Mouse (Mus musculus): ENCODE results near the gene Trim14. TPM values are rescaled to one million over a fixed set of nuclear protein-coding genes. Genes with fewer than 3 reads are reported as not detected.

Gene Trim14
- polyA plus RNA-seq, 1 experiment = 14.6 TPM

DNA sequence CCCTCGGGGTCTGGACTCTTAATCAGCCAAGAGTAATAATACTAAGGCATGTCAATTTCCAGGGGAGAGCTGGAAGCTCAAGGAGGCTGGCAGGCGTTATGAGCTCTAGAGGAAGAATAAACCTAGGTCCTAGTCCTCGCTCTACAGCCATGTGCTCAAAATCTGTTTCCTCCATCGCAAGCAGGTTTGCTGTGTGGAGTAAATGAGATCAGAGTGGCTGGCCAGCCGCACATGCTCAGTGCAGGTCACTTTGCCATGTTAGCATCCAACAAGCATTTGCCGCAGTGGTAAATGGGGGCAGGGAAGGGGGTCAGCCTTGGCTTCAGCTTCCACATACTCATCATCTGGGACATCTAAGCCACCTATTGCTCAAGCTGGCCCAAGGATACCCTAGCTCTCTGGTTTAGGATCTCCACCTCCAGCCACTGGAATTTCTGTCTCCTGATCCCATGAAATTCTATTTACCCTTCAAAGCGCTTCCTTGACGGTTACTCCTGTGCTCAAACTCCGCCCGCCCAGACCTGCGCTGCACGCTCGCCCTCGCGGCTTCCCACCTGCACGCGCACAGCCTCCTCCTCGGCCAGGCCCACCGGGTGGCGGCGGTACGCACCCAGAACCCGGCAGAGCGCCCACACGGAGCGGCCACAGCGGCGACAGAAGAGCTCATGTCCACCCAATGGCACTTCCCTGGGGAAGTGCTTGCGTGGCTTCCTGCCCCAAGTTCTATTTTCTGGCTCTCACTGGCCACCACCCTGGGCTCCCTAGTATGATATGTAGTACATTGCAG, 1.8 kb downstream of the Trim14 start:
- H3K4me3 ChIP-seq (replicated peaks; ENCODE audit: extremely low read depth, low read depth, low read length) = peak overlapping the region; percentile 3
- WGBS = 13% methylated on average over 29 of the region's 29 CpGs
- no peak for DNase-seq
- TF ChIP-seq POLR2A (IDR thresholded peaks at IDR 0.05; ENCODE audit: borderline replicate concordance, extremely low read depth, low read depth, low read length) (peak; percentile 22; the same call in 1 of the 2 replicates), CTCF (IDR thresholded peaks at IDR 0.05; ENCODE audit: insufficient read depth, low read length) (no peak)
- no peaks in the 10 kb centered on the region for H3K4me1 ChIP-seq (ENCODE audit: control insufficient read depth, insufficient read depth, low read length)

GRCm38 (mm10) chr4:46532926-46533325, 3.0 kb downstream of the Trim14 start:
- TF ChIP-seq POLR2A (IDR thresholded peaks at IDR 0.05; ENCODE audit: borderline replicate concordance, extremely low read depth, low read depth, low read length) (no peak), CTCF (IDR thresholded peaks at IDR 0.05; ENCODE audit: insufficient read depth, low read length) (no peak)
- H3K4me3 ChIP-seq (replicated peaks; ENCODE audit: extremely low read depth, low read depth, low read length) = no peak overlapping the region
- H3K4me1 ChIP-seq (ENCODE audit: control insufficient read depth, insufficient read depth, low read length) = no peaks in the 10 kb centered on the region
- DNase-seq = no peak
- WGBS = 81% methylated on average over 7 of the region's 7 CpGs

- no peak overlapping the region for H3K4me3 ChIP-seq (replicated peaks; ENCODE audit: extremely low read depth, low read depth, low read length)
- DNase-seq = no peak
- TF ChIP-seq CTCF (IDR thresholded peaks at IDR 0.05; ENCODE audit: insufficient read depth, low read length) = no peak
- TF ChIP-seq POLR2A (IDR thresholded peaks at IDR 0.05; ENCODE audit: borderline replicate concordance, extremely low read depth, low read depth, low read length) = no peak
- no peaks in the 10 kb centered on the region for H3K4me1 ChIP-seq (ENCODE audit: control insufficient read depth, insufficient read depth, low read length)
- WGBS = 74% methylated on average over 2 of the region's 2 CpGs
Measured at GRCm38 (mm10) chr4:46532511-46532910, 3.4 kb downstream of the Trim14 start.

DNA sequence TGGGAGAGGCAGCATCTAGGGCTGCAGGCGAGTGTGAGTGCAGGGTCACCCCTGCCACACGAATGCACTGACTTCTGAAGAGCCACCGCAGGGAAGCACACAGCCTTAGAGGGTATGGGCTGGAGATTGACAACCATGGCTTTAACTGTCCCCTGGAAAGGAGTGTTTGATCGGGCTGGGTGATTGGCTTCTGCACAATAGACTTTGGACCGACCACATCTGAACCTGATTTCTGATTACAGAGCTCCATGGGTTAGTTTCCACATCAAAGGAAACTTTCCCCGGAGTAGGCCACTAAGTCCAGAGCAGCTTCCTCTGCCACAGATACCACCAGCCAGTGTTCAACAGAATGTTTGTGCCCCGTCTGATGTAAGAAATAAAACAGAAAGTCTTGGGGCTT, 6.2 kb downstream of the Trim14 start:
- WGBS = 63% methylated on average over 7 of the region's 7 CpGs
- H3K4me3 ChIP-seq (replicated peaks; ENCODE audit: extremely low read depth, low read depth, low read length) = no peak overlapping the region
- H3K4me1 ChIP-seq (ENCODE audit: control insufficient read depth, insufficient read depth, low read length) = peaks cover 4% of the 10 kb centered on the region
- TF ChIP-seq POLR2A (IDR thresholded peaks at IDR 0.05; ENCODE audit: borderline replicate concordance, extremely low read depth, low read depth, low read length) (no peak), CTCF (IDR thresholded peaks at IDR 0.05; ENCODE audit: insufficient read depth, low read length) (no peak)
- DNase-seq = no peak

- H3K4me3 ChIP-seq (replicated peaks; ENCODE audit: extremely low read depth, low read depth, low read length) = peak overlapping the region; percentile 50
- WGBS = 3% methylated on average over 7 of the region's 7 CpGs
- DNase-seq = peak; percentile 41
Measured at GRCm38 (mm10) chr4:46527558-46527926, 8.4 kb downstream of the Trim14 start.

GRCm38 (mm10) chr4:46526798-46527557, 9.0 kb downstream of the Trim14 start:
- Histone ChIP-seq H3K4me3 (replicated peaks; ENCODE audit: extremely low read depth, low read depth, low read length) (peak overlapping the region; percentile 39), H3K4me1 (ENCODE audit: control insufficient read depth, insufficient read depth, low read length) (peaks cover 4% of the 10 kb centered on the region)
- WGBS = 32% methylated on average over 17 of the region's 17 CpGs
- TF ChIP-seq CTCF (IDR thresholded peaks at IDR 0.05; ENCODE audit: insufficient read depth, low read length) = peak; percentile 57
- TF ChIP-seq POLR2A (IDR thresholded peaks at IDR 0.05; ENCODE audit: borderline replicate concordance, extremely low read depth, low read depth, low read length) = no peak
- no peak for DNase-seq

More at GRCm38 (mm10) chr4:46527558-46527926, 8.4 kb downstream of the Trim14 start:
- H3K4me1 ChIP-seq (ENCODE audit: control insufficient read depth, insufficient read depth, low read length) = peaks cover 4% of the 10 kb centered on the region
- TF ChIP-seq CTCF (IDR thresholded peaks at IDR 0.05; ENCODE audit: insufficient read depth, low read length) (no peak), POLR2A (IDR thresholded peaks at IDR 0.05; ENCODE audit: borderline replicate concordance, extremely low read depth, low read depth, low read length) (peak; percentile 67; the same call in 1 of the 2 replicates)

DNA sequence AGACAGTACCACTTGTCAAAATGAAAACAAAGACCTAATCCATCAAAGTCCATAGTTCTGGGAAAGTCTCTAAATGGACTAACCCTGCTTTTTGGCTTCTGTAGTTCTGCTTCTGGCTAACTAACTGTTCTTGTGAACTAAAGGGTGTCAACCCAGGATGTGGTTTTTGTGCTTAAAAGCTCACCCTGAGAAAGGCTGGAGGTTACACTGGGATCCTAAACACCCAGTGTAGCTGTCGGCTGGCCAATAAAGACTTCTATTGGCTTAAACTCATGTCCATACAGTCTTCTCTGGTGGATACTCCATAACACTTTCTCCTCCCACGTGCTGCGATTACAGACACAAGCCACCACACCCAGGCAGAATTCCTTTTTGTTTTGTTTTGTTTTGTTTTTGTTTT, 9.7 kb downstream of the Trim14 start:
- TF ChIP-seq POLR2A (IDR thresholded peaks at IDR 0.05; ENCODE audit: borderline replicate concordance, extremely low read depth, low read depth, low read length) (no peak), CTCF (IDR thresholded peaks at IDR 0.05; ENCODE audit: insufficient read depth, low read length) (no peak)
- no peak for DNase-seq
- WGBS = 84% methylated on average over 3 of the region's 3 CpGs
- peaks cover 4% of the 10 kb centered on the region for H3K4me1 ChIP-seq (ENCODE audit: control insufficient read depth, insufficient read depth, low read length)
- no peak overlapping the region for H3K4me3 ChIP-seq (replicated peaks; ENCODE audit: extremely low read depth, low read depth, low read length)

- H3K4me1 ChIP-seq (ENCODE audit: control insufficient read depth, insufficient read depth, low read length) = peaks cover 4% of the 10 kb centered on the region
- no peak for DNase-seq
- WGBS = 67% methylated on average over 4 of the region's 4 CpGs
- no peak for TF ChIP-seq POLR2A (IDR thresholded peaks at IDR 0.05; ENCODE audit: borderline replicate concordance, extremely low read depth, low read depth, low read length)
- no peak for TF ChIP-seq CTCF (IDR thresholded peaks at IDR 0.05; ENCODE audit: insufficient read depth, low read length)
- no peak overlapping the region for H3K4me3 ChIP-seq (replicated peaks; ENCODE audit: extremely low read depth, low read depth, low read length)
Measured at GRCm38 (mm10) chr4:46523324-46523723, 12.6 kb downstream of the Trim14 start.

- 60% methylated on average over 10 of the region's 10 CpGs for WGBS
- no peak for DNase-seq
- no peak overlapping the region for H3K4me3 ChIP-seq (replicated peaks; ENCODE audit: extremely low read depth, low read depth, low read length)
- TF ChIP-seq POLR2A (IDR thresholded peaks at IDR 0.05; ENCODE audit: borderline replicate concordance, extremely low read depth, low read depth, low read length) (no peak), CTCF (IDR thresholded peaks at IDR 0.05; ENCODE audit: insufficient read depth, low read length) (no peak)
- H3K4me1 ChIP-seq (ENCODE audit: control insufficient read depth, insufficient read depth, low read length) = no peaks in the 10 kb centered on the region
Measured at GRCm38 (mm10) chr4:46521457-46521856, 14.5 kb downstream of the Trim14 start.

Measured in lung, adult 2 months (tissue).